12 mouse cellular contexts compared by ENCODE assay signal in genomic region chr6:54507808-54508207, GRCm38 (mm10). TPM values are rescaled to one million over a fixed set of nuclear protein-coding genes. Genes with fewer than 3 reads are reported as not detected.
DNase-seq lines count a peak whose midpoint lies in the region; ATAC-seq and TF ChIP-seq lines count a peak whose summit lies in the region.
"Had no signal": no experiment of that assay in that cellular context is flagged by ENCODE, and none has a peak within 500 bp of the region (broad histone marks: within the 10 kb centered on the region; RNA-seq: fewer than 3 reads in every experiment).

No protein-coding gene starts in this region.

- H3K27me3 ChIP-seq in forebrain, embryonic 16.5 days (replicated peaks; ENCODE audit: control insufficient read depth, insufficient read depth, low read length), result no peaks in the 10 kb centered on the region
- no peaks in the 10 kb centered on the region for H3K27me3 ChIP-seq in midbrain, embryonic 10.5 days (ENCODE audit: low read depth, poor library complexity, severe bottlenecking)
- H3K27me3 ChIP-seq: liver, embryonic 12.5 days had no signal

- peaks cover 6% of the 10 kb centered on the region for H3K36me3 ChIP-seq in forebrain, embryonic 16.5 days (ENCODE audit: control insufficient read depth, insufficient read depth)
- peaks cover 32% of the 10 kb centered on the region for H3K36me3 ChIP-seq in midbrain, embryonic 10.5 days
- H3K36me3 ChIP-seq: liver, embryonic 12.5 days had no signal

- H3K27ac ChIP-seq in forebrain, embryonic 16.5 days (ENCODE audit: low read length), result peak overlapping the region; percentile 65; the same call in 1 of the 2 replicates
- H3K27ac ChIP-seq in midbrain, embryonic 10.5 days (replicated peaks), result peak overlapping the region; percentile 78
- H3K27ac ChIP-seq: liver, embryonic 12.5 days had no signal

- no peak for TF ChIP-seq CTCF in brain, embryonic 14.5 days (IDR thresholded peaks at IDR 0.05; ENCODE audit: borderline replicate concordance, extremely low read depth, insufficient read depth, insufficient read length)

- WGBS in forebrain, embryonic 16.5 days, result 36% methylated on average over 5 of the region's 5 CpGs
- 77% methylated on average over 5 of the region's 5 CpGs for WGBS in midbrain, embryonic 10.5 days

- ATAC-seq in forebrain, embryonic 16.5 days, result peak; percentile 39
- ATAC-seq: liver, embryonic 12.5 days had no signal

- H3K4me2 ChIP-seq in forebrain, embryonic 16.5 days (ENCODE audit: low read length), result no peak overlapping the region
- H3K4me2 ChIP-seq: liver, embryonic 12.5 days had no signal

- no peak for TF ChIP-seq POLR2A in brain, embryonic 14.5 days (IDR thresholded peaks at IDR 0.05; ENCODE audit: borderline replicate concordance, extremely low read depth, insufficient read depth, insufficient read length, poor library complexity, severe bottlenecking)

- H3K4me3 ChIP-seq in forebrain, embryonic 16.5 days (replicated peaks; ENCODE audit: low read length), result no peak overlapping the region
- H3K4me3 ChIP-seq in midbrain, embryonic 10.5 days, result no peak overlapping the region
- H3K4me3 ChIP-seq: liver, embryonic 12.5 days; megakaryocyte, embryonic 14.5 days had no signal

- H3K9me3 ChIP-seq in forebrain, embryonic 16.5 days (ENCODE audit: control insufficient read depth, low read length), result no peaks in the 10 kb centered on the region
- H3K9me3 ChIP-seq in midbrain, embryonic 10.5 days (replicated peaks), result no peaks in the 10 kb centered on the region
- H3K9me3 ChIP-seq: liver, embryonic 12.5 days; megakaryocyte, embryonic 14.5 days had no signal

- peak overlapping the region; percentile 36 for H3K9ac ChIP-seq in forebrain, embryonic 16.5 days (replicated peaks; ENCODE audit: low read depth, low read length)
- H3K9ac ChIP-seq: liver, embryonic 12.5 days had no signal

- DNase-seq in heart, adult 18-20 months, result peak; percentile 21 to 32
- DNase-seq in heart, adult 11 months, result no peak
- peak; percentile 53 for DNase-seq in brain, embryonic 14.5 days (ENCODE audit: low read depth)
- DNase-seq in midbrain, embryonic 10.5 days (ENCODE audit: low spot score), result no peak
- no peak for DNase-seq in urinary bladder, postnatal 36 days (ENCODE audit: low spot score in 2 of 2)
- no peak for DNase-seq in right cerebral cortex, postnatal 10 days (ENCODE audit: low spot score in 2 of 2)
- no peak for DNase-seq in frontal cortex, adult 2 months (ENCODE audit: extremely low spot score in 1 of 2, low spot score in 1 of 2)
- DNase-seq: thymus, postnatal 4 days had no signal

- H3K4me1 ChIP-seq in forebrain, embryonic 16.5 days (replicated peaks; ENCODE audit: control insufficient read depth, insufficient read depth, low read length), result peaks cover 13% of the 10 kb centered on the region
- peaks cover 33% of the 10 kb centered on the region for H3K4me1 ChIP-seq in midbrain, embryonic 10.5 days
- H3K4me1 ChIP-seq: liver, embryonic 12.5 days; megakaryocyte, embryonic 14.5 days had no signal

RNA-seq across cellular contexts. Expression of gene Scrn1, which starts 58.5 kb away (rescaled TPM):
- 1 to 10 TPM; 5.0 to 5.9 TPM for total RNA-seq in heart, adult 18-20 months (2021)
- polyA plus RNA-seq in brain, embryonic 14.5 days (2012; rRNA removed), result 72.0 and 92.9 TPM in 2 replicates
- polyA plus RNA-seq in forebrain, embryonic 16.5 days (2015; fragmentation: Nextera tagmentation; extraction: Ambion mirVana), result 148 and 168 TPM in 2 replicates
- polyA plus RNA-seq in midbrain, embryonic 10.5 days (2016; fragmentation: Nextera tagmentation; extraction: Ambion mirVana), result 47.7 and 66.6 TPM in 2 replicates
- 101 and 121 TPM in 2 replicates for polyA plus RNA-seq in frontal cortex, adult 2 months (2012; rRNA removed)
- total RNA-seq: MEL had no signal

Comparison
In these comparisons a context has a peak if more than half of its experiments do, and no peak if none do; other contexts are left out.
1. DNase-seq: peak in heart, adult 18-20 months (2 of 2) and brain, embryonic 14.5 days (single experiment); none in heart, adult 11 months (single experiment), midbrain, embryonic 10.5 days (single experiment), urinary bladder, postnatal 36 days (0 of 2), right cerebral cortex, postnatal 10 days (0 of 2) and frontal cortex, adult 2 months (0 of 2).